Mouse (Mus musculus) B cell, adult 62 days (primary cell): Measurements from ENCODE around the gene Olfr884. TPM values are rescaled to one million over a fixed set of nuclear protein-coding genes. Genes with fewer than 3 reads are reported as not detected.

Experiments
- total RNA-seq: library from RNA; stranded (reverse); gene quantifications from 4 replicates; pipeline ENCODE4 v1.2.4, GENCODE M21; 2023

Olfr884 gene
- total RNA-seq: not detected in 4 replicates

DNA sequence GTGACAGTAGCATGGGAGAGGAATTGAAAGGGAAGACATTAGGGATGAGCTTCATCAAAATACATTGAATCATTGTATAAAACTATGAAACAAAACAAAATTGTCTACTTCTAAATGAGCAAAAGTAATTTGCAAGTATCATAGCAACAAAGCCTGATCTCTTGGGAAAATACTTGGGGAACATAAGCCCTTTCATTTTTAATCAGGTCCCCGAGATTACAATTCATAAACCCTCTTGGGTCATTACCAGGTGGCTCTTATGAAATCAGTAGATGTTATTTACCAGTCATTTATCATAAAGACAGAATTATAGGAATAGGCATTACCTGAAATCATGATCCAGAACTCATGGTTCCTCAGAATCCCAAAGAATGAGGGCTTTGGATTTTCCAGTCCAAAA lies at the start of gene Olfr884:
TSS of gene Olfr884 (plus strand) at position 301 of the 400 bp plus-strand sequence.

DNA sequence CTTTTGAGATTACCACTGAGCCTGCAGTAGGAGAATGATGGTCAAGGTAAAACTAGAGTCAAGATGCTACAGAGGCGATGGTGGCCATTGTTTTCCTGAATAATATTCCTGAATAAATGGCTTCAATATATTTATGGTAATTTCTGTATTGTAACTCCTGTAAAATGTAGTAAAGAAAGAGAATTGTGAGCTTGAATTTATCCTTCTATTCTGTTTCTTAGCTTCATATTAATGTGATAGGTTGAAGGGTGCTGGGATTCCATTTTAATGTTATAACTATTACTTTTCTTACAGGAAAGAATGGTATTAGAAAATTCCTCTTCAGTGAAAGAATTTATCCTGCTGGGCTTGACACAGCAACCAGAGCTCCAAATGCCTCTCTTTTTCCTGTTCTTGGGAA lies 20.8 kb upstream of the Olfr884 start, which contains the start of gene Olfr883:
TSS of gene Olfr883 (plus strand) at position 301 of the 400 bp plus-strand sequence.

DNA sequence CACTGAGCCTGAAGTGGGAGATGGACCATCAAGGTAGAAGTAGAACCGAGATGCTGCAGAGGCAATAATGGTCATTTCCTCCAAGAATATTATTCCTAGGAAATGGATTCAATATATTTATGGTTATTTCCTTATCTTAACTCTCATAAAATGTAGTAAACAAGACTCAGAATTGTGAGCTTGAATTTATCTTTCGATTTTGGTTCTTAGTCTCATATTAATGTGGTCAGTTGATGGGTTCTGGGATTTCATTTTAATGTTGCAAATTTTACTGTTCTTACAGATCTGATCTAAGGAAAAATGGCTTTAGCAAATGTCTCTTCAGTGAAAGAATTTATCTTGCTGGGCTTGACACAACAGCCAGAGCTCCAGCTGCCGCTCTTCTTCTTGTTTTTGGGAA lies 14.7 kb downstream of the Olfr884 start, which contains the start of gene Olfr885:
TSS of gene Olfr885 (plus strand) at position 301 of the 400 bp plus-strand sequence.

DNA sequence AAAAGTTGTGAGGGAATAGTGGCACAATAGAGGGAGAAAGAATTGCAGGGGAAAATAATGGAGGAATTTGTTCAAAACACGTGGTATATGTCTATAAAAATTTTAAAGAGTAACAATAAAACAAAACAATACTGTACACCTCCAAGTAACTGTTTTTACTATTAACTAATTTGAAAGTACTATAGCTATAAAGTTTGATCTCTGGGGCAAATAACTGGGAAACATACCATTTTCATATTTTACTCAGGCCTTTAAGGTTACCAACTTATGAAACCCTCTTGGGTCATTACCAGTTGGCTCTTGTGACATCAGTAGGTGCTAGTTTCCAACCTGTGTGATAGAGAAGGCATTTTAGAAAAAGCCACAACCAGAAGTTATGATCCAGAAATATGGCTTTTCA lies 37.4 kb downstream of the Olfr884 start, which contains the start of gene Olfr887:
TSS of gene Olfr887 (plus strand) at position 301 of the 400 bp plus-strand sequence.

Other genes with a start within 250 kb of the Olfr884 start
- not detected in 4 replicates for gene Olfr876, start 243.5 kb upstream of the Olfr884 start, total RNA-seq
- gene Olfr877, start 192.3 kb upstream of the Olfr884 start, total RNA-seq: not detected in 4 replicates
- not detected in 4 replicates for gene Olfr145, start 149.8 kb upstream of the Olfr884 start, total RNA-seq
- not detected in 4 replicates for gene Olfr878, start 128.7 kb upstream of the Olfr884 start, total RNA-seq
- not detected in 4 replicates for gene Olfr881, start 54.7 kb upstream of the Olfr884 start, total RNA-seq
- gene Olfr883, start 20.7 kb upstream of the Olfr884 start, total RNA-seq: not detected in 4 replicates
- gene Olfr885, start 14.8 kb downstream of the Olfr884 start, total RNA-seq: not detected in 4 replicates
- gene Olfr887, start 37.5 kb downstream of the Olfr884 start, total RNA-seq: not detected in 4 replicates
- gene Olfr888, start 61.6 kb downstream of the Olfr884 start, total RNA-seq: not detected in 4 replicates
- gene Olfr889, start 68.6 kb downstream of the Olfr884 start, total RNA-seq: 0.09 to 0.19 TPM in 2 of 4 replicates, not detected in the others
- gene Olfr890, start 96.0 kb downstream of the Olfr884 start, total RNA-seq: not detected in 4 replicates
- gene Olfr891, start 134.3 kb downstream of the Olfr884 start, total RNA-seq: not detected in 4 replicates
- not detected in 4 replicates for gene Olfr893, start 161.8 kb downstream of the Olfr884 start, total RNA-seq
- not detected in 4 replicates for gene Olfr894, start 171.5 kb downstream of the Olfr884 start, total RNA-seq
- gene Olfr143, start 206.2 kb downstream of the Olfr884 start, total RNA-seq: not detected in 4 replicates
- gene Olfr895, start 221.3 kb downstream of the Olfr884 start, total RNA-seq: not detected in 4 replicates
- gene Olfr896-ps1, start 244.6 kb downstream of the Olfr884 start, total RNA-seq: not detected in 4 replicates